13 mouse cellular contexts compared by ENCODE assay signal in the genomic region with DNA sequence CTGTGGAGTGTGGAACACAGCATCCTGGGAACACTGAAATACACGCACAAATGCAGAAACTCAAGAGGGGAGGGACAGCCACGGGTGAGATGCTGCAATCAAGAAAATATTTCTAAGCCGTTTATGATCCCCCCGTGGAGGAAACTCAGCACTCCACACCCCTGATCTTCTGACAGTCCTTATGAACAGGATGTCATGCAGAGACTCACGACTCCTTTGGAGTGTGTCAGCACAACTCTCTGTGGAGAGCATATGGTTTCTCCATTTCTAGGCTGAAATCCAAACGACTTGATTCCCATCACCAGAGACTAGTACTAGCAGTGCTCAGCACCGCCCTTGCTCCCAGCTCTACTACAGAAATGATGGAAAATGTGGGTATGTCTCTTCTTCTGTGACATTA. TPM values are rescaled to one million over a fixed set of nuclear protein-coding genes. Genes with fewer than 3 reads are reported as not detected.
A peak's percentile ranks its signal among the peaks of the same experiment; 100 is the strongest.
DNase-seq lines count a peak whose midpoint lies in the region; ATAC-seq and TF ChIP-seq lines count a peak whose summit lies in the region.
"Had no signal": no experiment of that assay in that cellular context is flagged by ENCODE, and none has a peak within 500 bp of the region (broad histone marks: within the 10 kb centered on the region; RNA-seq: fewer than 3 reads in every experiment).

No protein-coding gene starts in this region.

- no peak overlapping the region for H3K27ac ChIP-seq in forebrain, embryonic 14.5 days (ENCODE audit: low read depth, low read length)
- H3K27ac ChIP-seq in forebrain, embryonic 10.5 days, result no peak overlapping the region
- H3K27ac ChIP-seq in hindbrain, postnatal 0 days, result no peak overlapping the region
- H3K27ac ChIP-seq in hindbrain, embryonic 12.5 days, result no peak overlapping the region

- 74% methylated on average over 7 of the region's 7 CpGs for WGBS in forebrain, embryonic 14.5 days
- 89% methylated on average over 7 of the region's 7 CpGs for WGBS in forebrain, embryonic 10.5 days
- 49% methylated on average over 7 of the region's 7 CpGs for WGBS in hindbrain, postnatal 0 days
- WGBS in hindbrain, embryonic 12.5 days, result 71% methylated on average over 7 of the region's 7 CpGs

- H3K4me1 ChIP-seq in forebrain, embryonic 14.5 days (ENCODE audit: control insufficient read depth, insufficient read depth, low read length), result no peaks in the 10 kb centered on the region
- H3K4me1 ChIP-seq in forebrain, embryonic 10.5 days, result no peaks in the 10 kb centered on the region; the same call in 1 of the 2 replicates
- no peaks in the 10 kb centered on the region for H3K4me1 ChIP-seq in hindbrain, postnatal 0 days (ENCODE audit: insufficient read depth, low read length)
- no peaks in the 10 kb centered on the region for H3K4me1 ChIP-seq in hindbrain, embryonic 12.5 days

- no peak overlapping the region for H3K9ac ChIP-seq in forebrain, embryonic 14.5 days (ENCODE audit: low read length)
- no peak overlapping the region for H3K9ac ChIP-seq in hindbrain, postnatal 0 days (replicated peaks; ENCODE audit: low read length)
- H3K9ac ChIP-seq in hindbrain, embryonic 12.5 days, result no peak overlapping the region

- intact Hi-C loops in gastrocnemius, postnatal 36 days (cut with DNase I), result no loop called here

- no peak overlapping the region for H3K4me2 ChIP-seq in forebrain, embryonic 14.5 days (ENCODE audit: low read length)
- H3K4me2 ChIP-seq in hindbrain, postnatal 0 days (ENCODE audit: low read depth, low read length), result no peak overlapping the region
- H3K4me2 ChIP-seq in hindbrain, embryonic 12.5 days (replicated peaks), result no peak overlapping the region

- H3K4me3 ChIP-seq in forebrain, embryonic 14.5 days (ENCODE audit: low read depth, low read length), result no peak overlapping the region
- no peak overlapping the region for H3K4me3 ChIP-seq in forebrain, embryonic 10.5 days
- H3K4me3 ChIP-seq in hindbrain, postnatal 0 days (ENCODE audit: low read length), result no peak overlapping the region
- no peak overlapping the region for H3K4me3 ChIP-seq in hindbrain, embryonic 12.5 days

- peak; percentile 80; the same call in 1 of the 2 replicates for ATAC-seq in forebrain, embryonic 14.5 days
- ATAC-seq in hindbrain, postnatal 0 days, result 0 out of 2 replicates have a peak, but pooled peaks have one; percentile 49
- ATAC-seq in hindbrain, embryonic 12.5 days (ENCODE audit: low FRiP score), result no peak

- peaks cover 88% of the 10 kb centered on the region for H3K36me3 ChIP-seq in forebrain, embryonic 14.5 days (ENCODE audit: control insufficient read depth, insufficient read depth, low read length)
- H3K36me3 ChIP-seq in forebrain, embryonic 10.5 days (replicated peaks), result peaks cover 94% of the 10 kb centered on the region
- peaks cover 37% of the 10 kb centered on the region for H3K36me3 ChIP-seq in hindbrain, postnatal 0 days (ENCODE audit: insufficient read depth, low read length)
- H3K36me3 ChIP-seq in hindbrain, embryonic 12.5 days, result peaks cover 71% of the 10 kb centered on the region

- TF ChIP-seq CTCF in hindbrain, postnatal 0 days (IDR thresholded peaks at IDR 0.05; ENCODE audit: low read depth), result no peak

- DNase-seq in forebrain, embryonic 14.5 days (ENCODE audit: low spot score), result peak; percentile 77
- no peak for DNase-seq in forebrain, embryonic 10.5 days (ENCODE audit: extremely low spot score, low spot score)
- DNase-seq in hindbrain, postnatal 0 days (ENCODE audit: low spot score), result peak; percentile 52
- DNase-seq in right cerebral cortex, adult 18-20 months, result peak; percentile 30
- no peak for DNase-seq in right cerebral cortex, postnatal 4 days
- DNase-seq in telencephalon, adult 2 months (ENCODE audit: low read depth, low spot score), result peak; percentile 77
- DNase-seq in gastrocnemius, postnatal 36 days, result no peak
- DNase-seq: adrenal gland, postnatal 25 days; embryo, embryonic 11 days; kidney, adult 2 months; left cerebral cortex, postnatal 4 days; lung, postnatal 36 days had no signal

- H3K27me3 ChIP-seq in forebrain, embryonic 14.5 days (replicated peaks; ENCODE audit: control insufficient read depth, insufficient read depth, low read length), result no peaks in the 10 kb centered on the region
- no peaks in the 10 kb centered on the region for H3K27me3 ChIP-seq in forebrain, embryonic 10.5 days (ENCODE audit: poor library complexity, severe bottlenecking)
- H3K27me3 ChIP-seq in hindbrain, postnatal 0 days (ENCODE audit: insufficient read depth, low read length), result no peaks in the 10 kb centered on the region
- H3K27me3 ChIP-seq in hindbrain, embryonic 12.5 days, result no peaks in the 10 kb centered on the region

- no peaks in the 10 kb centered on the region for H3K9me3 ChIP-seq in forebrain, embryonic 14.5 days (replicated peaks; ENCODE audit: control insufficient read depth, low read length)
- H3K9me3 ChIP-seq in forebrain, embryonic 10.5 days, result no peaks in the 10 kb centered on the region
- no peaks in the 10 kb centered on the region for H3K9me3 ChIP-seq in hindbrain, postnatal 0 days (ENCODE audit: low read length)
- H3K9me3 ChIP-seq in hindbrain, embryonic 12.5 days (replicated peaks), result no peaks in the 10 kb centered on the region

RNA-seq across cellular contexts. Expression of gene Slc22a1, which starts 42.6 kb away (rescaled TPM):
- not detected in 2 replicates for polyA plus RNA-seq in forebrain, embryonic 14.5 days (2014; fragmentation: Nextera tagmentation; extraction: Ambion mirVana)
- polyA plus RNA-seq in forebrain, embryonic 10.5 days (2016; fragmentation: Nextera tagmentation; extraction: Ambion mirVana), result not detected in 2 replicates
- total RNA-seq in hindbrain, postnatal 0 days (2014; rRNA removed), result 0.10 TPM in 1 of 2 replicates, not detected in the other
- polyA plus RNA-seq in hindbrain, postnatal 0 days (2015; fragmentation: Nextera tagmentation; extraction: Ambion mirVana), result 0.19 and 0.26 TPM in 2 replicates
- polyA plus RNA-seq in hindbrain, embryonic 12.5 days (2016; fragmentation: Nextera tagmentation; extraction: Ambion mirVana), result not detected in 2 replicates
- not detected for total RNA-seq in gastrocnemius, postnatal 36 days (2021)
- total RNA-seq: adrenal gland, postnatal 25 days had no signal

RNA-seq across cellular contexts. Expression of gene Igf2r, which starts 51.2 kb away (rescaled TPM):
- polyA plus RNA-seq in forebrain, embryonic 14.5 days (2014; fragmentation: Nextera tagmentation; extraction: Ambion mirVana), result 9.6 and 10.9 TPM in 2 replicates
- 20.0 and 20.5 TPM in 2 replicates for polyA plus RNA-seq in forebrain, embryonic 10.5 days (2016; fragmentation: Nextera tagmentation; extraction: Ambion mirVana)
- 30.7 and 30.9 TPM in 2 replicates for total RNA-seq in hindbrain, postnatal 0 days (2014; rRNA removed)
- 4.2 and 4.7 TPM in 2 replicates for polyA plus RNA-seq in hindbrain, postnatal 0 days (2015; fragmentation: Nextera tagmentation; extraction: Ambion mirVana)
- polyA plus RNA-seq in hindbrain, embryonic 12.5 days (2016; fragmentation: Nextera tagmentation; extraction: Ambion mirVana), result 27.5 and 30.4 TPM in 2 replicates
- total RNA-seq in gastrocnemius, postnatal 36 days (2021), result 10 to 100 TPM; 41.0 to 42.8 TPM

Comparison
In these comparisons a context has a peak if more than half of its experiments do, and no peak if none do; other contexts are left out.
1. DNase-seq: peak in forebrain, embryonic 14.5 days (single experiment), hindbrain, postnatal 0 days (single experiment), right cerebral cortex, adult 18-20 months (single experiment) and telencephalon, adult 2 months (single experiment); none in forebrain, embryonic 10.5 days (single experiment), right cerebral cortex, postnatal 4 days (single experiment) and gastrocnemius, postnatal 36 days (0 of 2).